Mouse (Mus musculus) testis, adult 2 months (tissue): ENCODE data around the gene Gm20388.

Experiments used
- CTCF ChIP-seq: fragments of 200-500 bp; IDR thresholded peaks from 2 replicates; pipeline ENCODE4 v1.5.1; 2012; ENCODE audit warnings: low read depth, mild to moderate bottlenecking, inconsistent platforms, low read length, moderate library complexity; ENCODE audit not compliant: control insufficient read depth, insufficient read depth, insufficient replicate concordance
- POLR2A ChIP-seq: fragments of 200-500 bp; IDR thresholded peaks from 2 replicates; pipeline ENCODE4 v1.6.1; 2012; ENCODE audit warnings: low read depth, mild to moderate bottlenecking, inconsistent platforms, low read length, moderate library complexity; ENCODE audit not compliant: control insufficient read depth

DNA sequence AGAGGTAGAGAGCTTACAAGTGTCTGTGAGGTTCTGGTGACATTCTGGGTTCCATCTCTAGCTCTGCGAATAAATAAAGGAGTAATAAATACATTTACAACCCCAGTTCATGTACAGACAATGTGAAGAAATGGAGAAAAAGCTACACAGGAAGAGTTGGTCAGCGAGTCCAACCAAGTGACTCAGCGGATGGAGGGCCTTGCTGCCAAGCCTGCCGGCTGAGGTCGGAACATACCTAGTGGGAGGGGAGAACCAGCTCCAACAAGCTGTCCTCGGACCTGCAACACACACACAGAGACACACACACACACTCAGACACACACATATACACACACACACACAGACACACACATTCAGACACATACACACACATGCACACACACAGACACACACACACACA, 1118.4 kb downstream of the Gm20388 start:
- no peak for TF ChIP-seq CTCF
- TF ChIP-seq POLR2A: no peak
